Mouse (Mus musculus) midbrain, embryonic 16.5 days (tissue): ENCODE results near the gene Vegfb. TPM values are rescaled to one million over a fixed set of nuclear protein-coding genes. Genes with fewer than 3 reads are reported as not detected.

Source experiments
- ATAC-seq: fragments of 200-750 bp; cut with Nextera tagmentation; 2 replicates; pipeline ENCODE4 v1.8.0; 2017; ENCODE audit warnings: moderate TSS enrichment
- H3K27ac ChIP-seq: fragments of 300-500 bp; sonication (generic); 2 replicates; pipeline ENCODE4 v1.5.1; 2014; ENCODE audit warnings: mild to moderate bottlenecking, low read length, mixed read lengths
- H3K27me3 ChIP-seq: fragments of 300-500 bp; sonication (generic); 2 replicates; pipeline ENCODE4 v1.6.1; 2014; ENCODE audit warnings: low read depth, low read length, mixed read lengths; ENCODE audit not compliant: control insufficient read depth, insufficient read depth
- H3K36me3 ChIP-seq: fragments of 300-500 bp; sonication (generic); 2 replicates; pipeline ENCODE4 v1.6.1; 2014; ENCODE audit warnings: mild to moderate bottlenecking, low read length, moderate library complexity, mixed read lengths; ENCODE audit not compliant: control insufficient read depth, insufficient read depth
- H3K4me1 ChIP-seq: fragments of 300-500 bp; sonication (generic); 2 replicates; pipeline ENCODE4 v1.6.1; 2014; ENCODE audit warnings: mild to moderate bottlenecking, low read length, mixed read lengths; ENCODE audit not compliant: control insufficient read depth, insufficient read depth
- H3K4me2 ChIP-seq: fragments of 300-500 bp; sonication (generic); 2 replicates; pipeline ENCODE4 v1.6.1; 2014; ENCODE audit warnings: mild to moderate bottlenecking, low read length, mixed read lengths
- H3K4me3 ChIP-seq: fragments of 300-500 bp; sonication (generic); 2 replicates; pipeline ENCODE4 v1.5.1; 2014; ENCODE audit warnings: low read depth, mild to moderate bottlenecking, low read length, moderate library complexity, mixed read lengths
- H3K9ac ChIP-seq: fragments of 300-500 bp; sonication (generic); 2 replicates; pipeline ENCODE4 v1.6.1; 2014; ENCODE audit warnings: low read depth, low read length, mixed read lengths
- H3K9me3 ChIP-seq: fragments of 300-500 bp; sonication (generic); replicated peaks from 2 replicates; pipeline ENCODE4 v1.6.1; 2014; ENCODE audit warnings: mild to moderate bottlenecking, low read length, mixed read lengths; ENCODE audit not compliant: control insufficient read depth, poor library complexity, severe bottlenecking
- WGBS: fragments of 180-500 bp; shearing (Covaris S2); extraction: QIAGEN DNeasy Blood & Tissue Kit; methylation state at CpG from one replicate; pipeline ENCODE4 v1.1.7; 2014; 5-methylcytosine and 5-hydroxymethylcytosine counted together
- polyA plus RNA-seq: library from polyadenylated mRNA; unstranded; fragments of >200 nt; fragmentation: Nextera tagmentation; extraction: Ambion mirVana; gene quantifications from 2 replicates; pipeline ENCODE4 v1.2.1, GENCODE M21; 2015

Vegfb gene
- polyA plus RNA-seq, 1 experiment from 2014 or later = 57.8 TPM

DNA sequence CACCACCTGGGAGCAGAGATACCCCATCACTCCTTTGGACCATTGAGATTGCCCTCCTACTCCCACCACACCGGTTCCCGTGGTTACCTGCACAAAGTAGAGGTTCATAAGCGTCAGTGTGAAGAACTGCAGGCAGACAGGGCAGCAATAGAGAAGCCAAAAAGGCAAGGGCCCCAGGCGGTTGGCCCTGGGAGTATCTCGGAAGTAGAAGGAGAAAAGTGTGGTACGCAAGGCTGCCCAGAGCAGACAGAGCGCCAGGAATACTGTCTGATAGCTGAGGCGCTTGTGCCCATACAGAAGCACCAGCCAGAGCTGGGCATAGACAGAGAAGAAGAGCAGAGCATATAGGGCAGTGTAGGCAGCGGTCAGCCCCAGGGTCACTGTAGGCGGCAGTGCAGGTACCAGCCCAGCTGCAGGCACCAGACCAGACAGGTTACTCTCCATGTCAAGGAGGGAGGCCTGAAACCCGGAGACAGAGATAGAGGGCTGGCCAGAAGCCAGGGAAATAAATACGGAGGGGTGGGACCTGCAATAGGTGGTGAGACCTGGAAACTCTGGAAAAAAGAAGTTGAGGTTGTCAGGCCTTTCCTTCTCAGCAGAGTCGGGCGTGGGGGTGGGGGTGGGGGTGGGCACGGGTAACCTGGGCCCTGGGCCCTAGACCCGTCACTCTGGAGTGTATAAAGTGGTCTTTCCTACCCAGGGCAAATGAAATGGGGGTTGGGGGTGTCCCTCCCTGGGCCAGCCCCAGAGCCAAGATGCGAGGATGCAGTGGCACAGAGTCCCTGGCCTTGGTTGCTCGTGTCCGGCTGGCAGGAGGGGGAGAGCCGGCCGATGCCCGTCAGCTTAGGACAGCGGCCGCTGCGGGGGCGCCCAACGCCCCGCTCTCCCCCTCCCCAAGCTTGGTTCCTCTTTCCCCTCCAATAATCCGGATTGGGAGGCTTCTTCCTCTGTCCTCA lies 46.8 kb downstream of the Vegfb start:
- no peaks in the 10 kb centered on the region for H3K9me3 ChIP-seq
- H3K27ac ChIP-seq = peak overlapping the region; percentile 98
- H3K4me3 ChIP-seq = peak overlapping the region; percentile 89
- peak; percentile 8; the same call in 1 of the 2 replicates for ATAC-seq
- peaks cover 6% of the 10 kb centered on the region for H3K27me3 ChIP-seq
- no peaks in the 10 kb centered on the region for H3K36me3 ChIP-seq
- peaks cover 30% of the 10 kb centered on the region for H3K4me1 ChIP-seq
- 21% methylated on average over 28 of the region's 29 CpGs for WGBS
- H3K9ac ChIP-seq = peak overlapping the region; percentile 99
- peak overlapping the region; percentile 99 for H3K4me2 ChIP-seq

DNA sequence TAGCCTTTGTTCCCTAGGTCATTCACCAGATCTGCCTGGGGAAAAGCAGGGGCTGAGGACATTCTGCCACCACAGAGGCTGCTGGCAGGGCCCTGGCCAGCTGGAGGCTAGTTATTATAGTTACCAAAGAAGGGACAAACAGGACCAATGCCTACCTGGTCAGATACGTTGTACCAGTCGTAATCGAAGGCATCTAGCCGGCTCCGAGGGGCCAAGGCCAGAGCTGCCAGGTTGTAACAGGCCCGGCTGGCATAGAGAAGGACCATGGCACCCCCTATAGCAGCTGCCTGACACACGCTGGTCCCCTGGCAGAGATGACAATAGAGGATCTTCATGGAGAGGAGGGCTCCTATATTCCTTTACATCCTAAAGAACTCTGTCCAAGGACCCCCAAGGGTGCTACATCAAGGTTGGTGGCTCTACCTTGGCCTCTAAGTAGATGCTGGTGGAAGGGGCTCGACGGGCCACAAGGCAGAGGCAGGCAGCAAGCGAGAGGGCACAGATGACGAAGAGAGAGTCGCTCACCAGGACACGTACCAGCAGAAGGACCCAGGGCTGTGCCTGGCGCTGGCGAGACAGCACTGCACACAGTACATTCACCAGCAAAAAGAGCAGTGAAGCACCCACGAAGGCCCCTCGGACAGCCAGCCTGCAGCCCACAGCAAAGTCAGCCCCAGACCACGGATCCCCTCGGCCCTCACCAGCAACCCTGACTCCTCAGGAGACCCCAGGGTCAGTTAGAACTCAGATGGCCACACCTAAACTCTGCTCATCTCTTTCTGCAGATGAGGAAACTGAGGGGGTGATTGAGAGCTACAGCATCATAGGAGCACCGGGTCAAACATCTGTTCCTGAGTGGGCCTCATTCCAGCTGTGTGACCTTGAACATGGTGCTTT lies 48.1 kb downstream of the Vegfb start:
- 86% methylated on average over 20 of the region's 20 CpGs for WGBS
- peaks cover 31% of the 10 kb centered on the region for H3K4me1 ChIP-seq
- ATAC-seq = no peak
- peak overlapping the region; percentile 32 for H3K9ac ChIP-seq
- H3K27ac ChIP-seq = no peak overlapping the region
- no peaks in the 10 kb centered on the region for H3K9me3 ChIP-seq
- no peaks in the 10 kb centered on the region for H3K36me3 ChIP-seq
- peak overlapping the region; percentile 6; the same call in 1 of the 2 replicates for H3K4me3 ChIP-seq
- peaks cover 11% of the 10 kb centered on the region for H3K27me3 ChIP-seq
- peak overlapping the region; percentile 99 for H3K4me2 ChIP-seq

DNA sequence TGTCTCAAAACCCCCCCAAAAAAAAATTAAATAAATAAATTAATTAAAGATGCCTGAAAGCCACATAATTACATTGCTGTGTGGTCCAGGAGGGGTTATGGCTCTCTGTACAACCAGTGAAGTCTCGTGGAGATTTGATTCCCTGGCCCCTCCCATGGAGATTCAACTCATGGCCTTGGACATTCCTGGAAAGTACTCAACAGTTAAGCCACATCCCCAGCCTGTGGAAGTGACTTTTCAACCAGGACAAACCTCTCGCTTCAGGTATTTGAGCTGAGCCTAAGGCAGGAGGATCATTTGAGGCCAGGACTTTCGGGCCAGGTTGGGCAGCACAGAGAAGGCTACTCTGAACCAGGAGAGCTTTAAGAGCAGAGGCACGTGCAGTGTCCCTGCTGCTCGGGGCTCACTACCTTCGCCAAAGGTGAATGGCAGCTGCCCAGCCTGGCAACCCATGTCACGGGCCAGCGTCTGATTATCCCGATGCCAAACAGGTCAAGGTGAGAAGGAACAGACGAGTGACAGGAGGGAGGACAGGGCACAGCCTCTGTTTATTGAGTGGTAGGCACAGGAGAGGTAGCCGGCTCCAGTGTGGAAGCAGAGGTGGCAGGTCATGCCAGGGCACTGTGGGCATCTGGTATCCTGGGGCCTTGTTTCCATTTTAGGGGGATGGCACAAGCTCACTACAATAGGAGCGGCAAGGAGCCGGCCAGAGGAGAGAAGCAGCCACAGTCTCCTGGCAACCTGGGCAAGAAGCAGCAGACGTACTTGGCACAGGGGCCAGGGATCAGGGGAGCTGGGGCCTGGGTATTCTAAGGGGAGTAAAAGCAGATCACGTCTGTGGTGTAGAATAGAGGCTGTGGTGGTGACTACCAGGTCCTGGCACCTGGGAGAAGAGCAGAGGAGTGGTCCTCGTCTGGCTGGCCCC lies 49.6 kb downstream of the Vegfb start:
- peaks cover 36% of the 10 kb centered on the region for H3K4me1 ChIP-seq

DNA sequence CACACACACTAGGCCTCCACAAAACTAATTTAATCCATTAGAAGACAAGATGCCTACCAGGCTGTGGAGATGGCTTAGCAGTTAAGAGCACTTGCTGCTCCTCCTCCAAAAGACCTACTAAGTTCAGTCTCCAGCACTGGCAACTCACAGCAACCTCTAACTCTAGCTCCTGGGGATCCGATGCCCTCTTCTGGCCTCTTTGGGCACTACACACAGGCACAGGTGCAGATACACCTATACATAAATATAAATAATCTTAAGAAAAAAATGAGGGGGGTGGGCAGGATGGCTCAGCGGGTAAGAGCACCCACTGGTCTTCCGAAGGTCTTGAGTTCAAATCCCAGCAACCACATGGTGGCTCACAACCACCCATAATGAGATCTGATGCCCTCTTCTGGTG lies 51.2 kb downstream of the Vegfb start:
- Histone ChIP-seq H3K4me2 (no peak overlapping the region), H3K4me3 (no peak overlapping the region), H3K27me3 (peaks cover 40% of the 10 kb centered on the region), H3K36me3 (no peaks in the 10 kb centered on the region), H3K9ac (no peak overlapping the region), H3K4me1 (peaks cover 34% of the 10 kb centered on the region), H3K9me3 (no peaks in the 10 kb centered on the region), H3K27ac (no peak overlapping the region)
- no peak for ATAC-seq
- 23% methylated on average over 3 of the region's 3 CpGs for WGBS

More for the DNA sequence above, 49.6 kb downstream of the Vegfb start:
- no peak for ATAC-seq
- Histone ChIP-seq H3K27ac (no peak overlapping the region), H3K27me3 (peaks cover 25% of the 10 kb centered on the region), H3K36me3 (no peaks in the 10 kb centered on the region), H3K4me3 (no peak overlapping the region), H3K4me2 (no peak overlapping the region), H3K9ac (no peak overlapping the region), H3K9me3 (no peaks in the 10 kb centered on the region)
- 79% methylated on average over 16 of the region's 16 CpGs for WGBS

DNA sequence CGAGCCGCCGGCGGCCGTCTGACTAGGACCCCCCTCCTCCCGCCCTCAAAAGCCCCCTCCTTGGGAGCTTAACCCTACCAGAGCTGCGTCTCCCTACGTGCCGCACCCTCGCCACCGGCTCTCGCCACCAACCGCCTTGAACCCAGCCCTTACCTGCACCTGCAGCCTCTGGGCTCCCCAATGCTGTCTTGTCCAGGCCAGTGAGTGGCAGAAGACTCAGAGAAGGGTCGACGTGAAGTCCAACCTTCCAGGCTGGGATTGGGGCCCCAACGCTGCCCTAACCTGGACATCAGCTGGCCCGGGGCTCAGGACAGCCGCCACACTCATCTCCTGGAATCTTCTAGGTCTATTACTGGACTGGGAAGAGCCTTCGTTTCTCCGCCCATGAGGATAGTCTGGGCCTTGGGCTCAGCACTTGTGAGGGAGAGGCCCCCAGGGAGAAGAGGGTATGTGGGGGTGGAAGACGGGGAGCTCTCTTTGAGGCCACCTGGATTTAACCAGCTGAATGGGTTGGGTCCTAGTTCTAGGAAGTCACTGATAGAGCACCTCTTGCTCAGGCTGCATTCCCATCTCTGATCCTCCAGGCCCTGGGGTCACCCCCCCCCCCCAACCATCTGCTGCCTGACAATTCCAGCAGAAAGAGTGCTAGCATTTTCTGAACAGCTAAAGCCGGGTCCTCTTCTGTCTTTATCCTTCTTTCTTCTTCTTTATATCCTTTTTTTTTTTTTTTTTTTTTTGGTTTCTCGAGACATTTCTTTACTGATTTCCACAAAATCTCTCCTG lies 53.1 kb downstream of the Vegfb start, which contains the start of gene Kcnk4:
Gene Kcnk4, minus strand, starts transcription at position 321 of the 783 bp plus-strand sequence.
- H3K4me1 ChIP-seq = peaks cover 20% of the 10 kb centered on the region
- H3K9ac ChIP-seq = peak within 1 kb of the TSS; percentile 79
- H3K4me2 ChIP-seq = peak within 1 kb of the TSS; percentile 83
- peaks cover 49% of the 10 kb centered on the region for H3K27me3 ChIP-seq
- WGBS = 7% methylated on average over 23 of the region's 23 CpGs
- H3K4me3 ChIP-seq = peak within 1 kb of the TSS; percentile 48
- H3K9me3 ChIP-seq = no peaks in the 10 kb centered on the region
- ATAC-seq = peak; percentile 13
- no peaks in the 10 kb centered on the region for H3K36me3 ChIP-seq
- H3K27ac ChIP-seq = no peak within 1 kb of the TSS

DNA sequence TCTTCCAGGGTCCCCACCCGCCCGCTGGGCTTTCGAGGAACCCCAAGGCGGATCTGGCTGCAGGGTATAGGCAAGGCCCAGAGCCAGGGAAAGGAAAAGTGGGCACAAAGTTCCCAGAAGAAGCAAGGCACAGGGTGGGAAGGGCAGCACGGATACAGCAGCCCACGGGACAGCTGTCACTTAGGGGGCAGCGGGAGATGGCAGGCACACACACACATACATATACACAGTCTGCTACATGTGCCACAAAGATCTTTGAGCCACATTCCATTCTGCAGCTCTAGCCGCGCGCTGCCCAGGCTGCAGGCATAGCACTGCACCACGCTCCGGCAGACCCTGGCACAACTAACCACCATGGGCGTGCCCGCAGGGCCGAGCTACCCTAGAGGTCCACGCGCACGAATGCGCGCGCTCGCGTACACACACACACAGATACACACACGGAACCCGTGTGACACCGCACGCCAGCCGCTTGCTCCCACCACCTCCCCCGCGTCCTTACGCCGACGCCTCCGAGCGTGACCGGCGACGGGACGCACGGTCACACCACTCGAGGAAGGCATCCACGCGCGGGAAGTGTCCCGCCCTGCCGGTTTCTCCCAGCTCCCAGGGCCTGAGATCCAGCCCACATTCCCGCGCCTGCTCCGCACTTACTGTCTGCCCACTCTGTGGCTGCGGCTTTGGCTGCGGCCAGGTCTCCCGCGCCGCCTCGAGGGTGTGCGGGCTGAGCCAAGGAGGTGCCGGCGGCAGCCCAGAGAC lies 53.8 kb downstream of the Vegfb start:
- Histone ChIP-seq H3K4me3 (peak overlapping the region; percentile 48), H3K4me2 (peak overlapping the region; percentile 83), H3K9me3 (no peaks in the 10 kb centered on the region), H3K27ac (no peak overlapping the region), H3K36me3 (no peaks in the 10 kb centered on the region), H3K9ac (peak overlapping the region; percentile 79), H3K4me1 (peaks cover 12% of the 10 kb centered on the region), H3K27me3 (peaks cover 54% of the 10 kb centered on the region)
- ATAC-seq = peak; percentile 69
- WGBS = 3% methylated on average over 58 of the region's 58 CpGs

DNA sequence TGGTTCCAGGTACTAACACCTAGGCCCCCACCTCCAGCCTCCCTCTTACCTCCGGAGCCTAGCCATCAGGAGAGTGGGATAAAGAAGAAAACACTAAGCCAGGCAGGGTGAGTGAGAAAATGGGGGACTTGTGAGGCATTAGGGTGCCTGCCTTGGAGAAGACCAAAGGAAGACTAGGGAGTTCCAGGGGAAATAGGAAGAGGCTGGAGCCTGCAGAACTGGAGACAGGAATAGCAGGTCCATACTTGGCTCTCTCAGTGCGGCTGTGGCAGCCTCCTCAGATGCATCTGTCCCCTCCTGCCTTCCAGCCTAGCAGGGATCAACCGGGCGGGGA lies 54.4 kb downstream of the Vegfb start:
- peaks cover 56% of the 10 kb centered on the region for H3K27me3 ChIP-seq
- H3K4me3 ChIP-seq = peak overlapping the region; percentile 48
- H3K9me3 ChIP-seq = no peaks in the 10 kb centered on the region
- peaks cover 10% of the 10 kb centered on the region for H3K4me1 ChIP-seq
- H3K36me3 ChIP-seq = no peaks in the 10 kb centered on the region
- no peak for ATAC-seq
- H3K27ac ChIP-seq = no peak overlapping the region
- 18% methylated on average over 4 of the region's 4 CpGs for WGBS
- H3K4me2 ChIP-seq = peak overlapping the region; percentile 83
- H3K9ac ChIP-seq = peak overlapping the region; percentile 79
